Mouse (Mus musculus) lung, embryonic 14.5 days (tissue): ENCODE data around the gene Tmem132b. TPM values are rescaled to one million over a fixed set of nuclear protein-coding genes. Genes with fewer than 3 reads are reported as not detected.

ENCODE experiments used
- ATAC-seq: fragments of 200-750 bp; cut with Nextera tagmentation; 2 replicates; pipeline ENCODE4 v1.8.0; 2017; ENCODE audit warnings: mild to moderate bottlenecking, moderate TSS enrichment, moderate library complexity; ENCODE audit not compliant: insufficient read depth
- DNase-seq: peaks from one replicate; pipeline ENCODE4 v3.0.0-alpha.2; 2015
- H3K27ac ChIP-seq: fragments of 300-500 bp; sonication (generic); 2 replicates; pipeline ENCODE4 v1.5.1; 2014; ENCODE audit warnings: low read depth, mild to moderate bottlenecking, moderate library complexity
- H3K27me3 ChIP-seq: fragments of 300-500 bp; sonication (generic); 2 replicates; pipeline ENCODE4 v1.6.1; 2014; ENCODE audit warnings: low read length, control low read depth; ENCODE audit not compliant: insufficient read depth
- H3K36me3 ChIP-seq: fragments of 300-500 bp; sonication (generic); 2 replicates; pipeline ENCODE4 v1.6.1; 2014; ENCODE audit warnings: control low read depth; ENCODE audit not compliant: insufficient read depth
- H3K4me1 ChIP-seq: fragments of 300-500 bp; sonication (generic); 2 replicates; pipeline ENCODE4 v1.6.1; 2014; ENCODE audit warnings: antibody characterized with exemption, control low read depth; ENCODE audit not compliant: insufficient read depth
- H3K4me2 ChIP-seq: fragments of 300-500 bp; sonication (generic); 2 replicates; pipeline ENCODE4 v1.6.1; 2014; ENCODE audit warnings: mild to moderate bottlenecking
- H3K4me3 ChIP-seq: fragments of 300-500 bp; sonication (generic); 2 replicates; pipeline ENCODE4 v1.5.1; 2014; ENCODE audit warnings: low read depth, low read length
- H3K9ac ChIP-seq: fragments of 300-500 bp; sonication (generic); 2 replicates; pipeline ENCODE4 v1.6.1; 2014
- H3K9me3 ChIP-seq: fragments of 300-500 bp; sonication (generic); 2 replicates; pipeline ENCODE4 v1.6.1; 2016; ENCODE audit warnings: low read depth, low read length, control low read depth
- CTCF ChIP-seq: IDR thresholded peaks from 2 replicates; pipeline ENCODE4 v1.5.1; 2016; ENCODE audit warnings: antibody characterized with exemption, low read depth
- WGBS: fragments of 180-500 bp; shearing (Covaris S2); extraction: QIAGEN DNeasy Blood & Tissue Kit; methylation state at CpG from one replicate; pipeline ENCODE4 v1.1.7; 2014; 5-methylcytosine and 5-hydroxymethylcytosine counted together
- polyA plus RNA-seq: library from polyadenylated mRNA; unstranded; fragments of >200 nt; fragmentation: Nextera tagmentation; extraction: Ambion mirVana; gene quantifications from 2 replicates; pipeline ENCODE4 v1.2.1, GENCODE M21; 2014

Tmem132b gene
- polyA plus RNA-seq, 1 experiment from 2014 or later: not detected

- no peak for DNase-seq
- Histone ChIP-seq H3K4me1 (no peaks in the 10 kb centered on the region), H3K27me3 (0 out of 2 replicates have a peak, but pooled peaks cover 5% of the 10 kb centered on the region), H3K9ac (no peak overlapping the region), H3K27ac (no peak overlapping the region), H3K9me3 (no peaks in the 10 kb centered on the region), H3K4me3 (no peak overlapping the region), H3K36me3 (no peaks in the 10 kb centered on the region), H3K4me2 (no peak overlapping the region)
- 23% methylated on average over 13 of the region's 13 CpGs for WGBS
- TF ChIP-seq CTCF: no peak
- ATAC-seq: no peak
These were observed 14.7 kb downstream of the Tmem132b start for GRCm38 (mm10) chr5:125546293-125546692.

DNA sequence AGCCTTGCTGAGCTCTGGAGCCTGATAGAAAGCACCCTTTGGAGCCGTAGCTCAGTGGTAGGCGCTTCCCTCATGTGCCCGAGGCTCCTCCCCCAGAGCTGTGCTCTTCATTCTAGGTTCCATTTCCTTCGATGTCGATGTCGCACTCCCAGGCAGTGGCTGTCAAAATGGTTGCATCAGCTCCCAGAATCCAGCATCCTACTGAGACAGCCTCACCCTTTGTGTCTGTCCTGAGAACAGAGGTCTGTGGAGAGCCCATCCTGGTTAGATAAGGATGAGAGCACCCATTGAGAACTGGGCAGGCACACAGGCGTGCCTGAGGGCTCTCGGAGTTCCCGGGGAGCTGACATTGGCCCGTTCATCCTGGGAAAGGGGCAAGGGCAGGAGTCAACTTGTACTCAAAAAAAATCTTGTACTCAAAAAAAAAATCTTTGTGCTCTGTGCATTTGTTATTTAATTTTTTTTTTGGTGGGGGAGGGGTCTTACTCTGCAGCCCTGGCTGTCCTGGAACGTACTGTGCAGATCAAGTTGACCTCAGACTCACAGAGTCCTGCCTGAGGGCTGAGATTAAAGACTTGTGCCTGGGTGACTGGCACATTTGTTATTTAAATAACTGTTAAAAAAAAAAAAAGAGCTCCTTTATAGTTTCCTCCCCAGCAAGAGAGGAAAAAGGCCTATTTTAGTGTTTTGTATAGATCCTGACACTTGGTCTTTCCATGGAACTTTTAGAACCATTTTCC is 18.3 kb downstream of the Tmem132b start:
- Histone ChIP-seq H3K9ac (no peak overlapping the region), H3K27me3 (0 out of 2 replicates have a peak, but pooled peaks cover 5% of the 10 kb centered on the region), H3K4me1 (no peaks in the 10 kb centered on the region), H3K9me3 (no peaks in the 10 kb centered on the region), H3K27ac (no peak overlapping the region), H3K36me3 (no peaks in the 10 kb centered on the region), H3K4me2 (no peak overlapping the region), H3K4me3 (no peak overlapping the region)
- ATAC-seq (no peak), DNase-seq (no peak)
- TF ChIP-seq CTCF: no peak
- 24% methylated on average over 11 of the region's 11 CpGs for WGBS

- no peak for ATAC-seq
These were observed 24.2 kb downstream of the Tmem132b start for GRCm38 (mm10) chr5:125555732-125556131.

DNA sequence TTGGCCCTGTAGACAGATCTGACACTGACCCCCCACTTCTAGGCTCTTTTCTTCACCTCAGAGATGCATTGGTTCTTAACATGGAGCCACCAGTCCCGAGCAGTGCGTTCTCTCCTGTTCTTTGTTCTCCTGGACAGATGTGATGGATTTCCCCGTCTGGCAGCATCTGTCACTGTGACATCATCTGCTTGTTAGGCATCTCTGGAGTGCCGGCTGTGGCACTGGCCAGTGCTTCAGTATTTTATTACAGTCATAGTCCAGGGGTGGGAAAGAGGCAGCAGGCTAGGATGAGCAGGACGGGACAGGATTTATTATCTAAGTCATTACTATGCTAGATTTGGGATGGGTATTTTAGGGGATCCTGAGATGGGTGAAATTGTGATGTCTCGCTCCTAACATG is 31.9 kb downstream of the Tmem132b start:
- H3K9me3 ChIP-seq: no peaks in the 10 kb centered on the region
- no peaks in the 10 kb centered on the region for H3K36me3 ChIP-seq
- no peaks in the 10 kb centered on the region for H3K27me3 ChIP-seq
- H3K27ac ChIP-seq: no peak overlapping the region
- H3K4me3 ChIP-seq: no peak overlapping the region
- no peak for DNase-seq
- H3K9ac ChIP-seq: no peak overlapping the region
- no peak overlapping the region for H3K4me2 ChIP-seq
- WGBS: 47% methylated on average over 6 of the region's 6 CpGs
- no peak for TF ChIP-seq CTCF
- ATAC-seq: no peak
- no peaks in the 10 kb centered on the region for H3K4me1 ChIP-seq

More at GRCm38 (mm10) chr5:125555732-125556131, 24.2 kb downstream of the Tmem132b start:
- Histone ChIP-seq H3K9me3 (no peaks in the 10 kb centered on the region), H3K27me3 (no peaks in the 10 kb centered on the region), H3K4me2 (no peak overlapping the region), H3K27ac (no peak overlapping the region), H3K36me3 (no peaks in the 10 kb centered on the region), H3K4me3 (no peak overlapping the region), H3K4me1 (no peaks in the 10 kb centered on the region), H3K9ac (no peak overlapping the region)
- DNase-seq: no peak
- WGBS: 69% methylated on average over 5 of the region's 5 CpGs
- no peak for TF ChIP-seq CTCF

DNA sequence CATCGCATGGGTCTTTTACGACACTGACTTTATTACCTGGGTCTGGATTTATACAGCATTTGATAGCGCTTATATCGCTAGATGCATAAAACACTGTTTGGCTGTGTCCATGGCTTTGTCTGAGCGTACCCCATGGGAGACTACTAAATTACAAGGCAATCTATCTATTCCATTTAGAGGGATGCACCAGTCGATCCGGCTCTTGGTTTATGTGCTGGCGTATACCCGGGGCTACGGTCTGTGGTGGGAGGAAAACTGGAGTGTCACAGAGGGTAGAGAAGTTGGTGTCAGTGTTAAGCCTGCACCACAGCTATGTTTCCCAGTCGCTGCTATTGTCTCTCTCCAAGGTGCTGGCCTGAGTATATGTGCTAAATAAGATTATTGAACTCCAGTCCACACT is 34.2 kb downstream of the Tmem132b start:
- no peaks in the 10 kb centered on the region for H3K36me3 ChIP-seq
- ATAC-seq (no peak), DNase-seq (peak; percentile 28)
- no peaks in the 10 kb centered on the region for H3K9me3 ChIP-seq
- H3K27ac ChIP-seq: no peak overlapping the region
- H3K4me1 ChIP-seq: no peaks in the 10 kb centered on the region
- H3K4me3 ChIP-seq: no peak overlapping the region
- TF ChIP-seq CTCF: no peak
- no peaks in the 10 kb centered on the region for H3K27me3 ChIP-seq
- no peak overlapping the region for H3K4me2 ChIP-seq
- no peak overlapping the region for H3K9ac ChIP-seq
- whole genome bisulfite sequencing: 77% methylated on average over 11 of the region's 11 CpGs

GRCm38 (mm10) chr5:125568457-125568856 is 36.9 kb downstream of the Tmem132b start:
- H3K36me3 ChIP-seq: no peaks in the 10 kb centered on the region
- ATAC-seq: no peak
- no peak overlapping the region for H3K9ac ChIP-seq
- no peaks in the 10 kb centered on the region for H3K27me3 ChIP-seq
- no peak for DNase-seq
- H3K4me2 ChIP-seq: no peak overlapping the region
- no peak for TF ChIP-seq CTCF
- no peak overlapping the region for H3K27ac ChIP-seq
- H3K9me3 ChIP-seq: no peaks in the 10 kb centered on the region
- no peak overlapping the region for H3K4me3 ChIP-seq
- H3K4me1 ChIP-seq: no peaks in the 10 kb centered on the region

GRCm38 (mm10) chr5:125572011-125572410 is 40.4 kb downstream of the Tmem132b start:
- DNase-seq (no peak), ATAC-seq (no peak)
- Histone ChIP-seq H3K27me3 (no peaks in the 10 kb centered on the region), H3K9me3 (no peaks in the 10 kb centered on the region), H3K4me1 (no peaks in the 10 kb centered on the region), H3K4me2 (no peak overlapping the region), H3K27ac (no peak overlapping the region), H3K9ac (no peak overlapping the region), H3K4me3 (no peak overlapping the region), H3K36me3 (no peaks in the 10 kb centered on the region)
- TF ChIP-seq CTCF: no peak
- WGBS: 79% methylated on average over 5 of the region's 5 CpGs
